Mouse (Mus musculus): ENCODE measurements around the gene Rnf217. TPM values are rescaled to one million over a fixed set of nuclear protein-coding genes. Genes with fewer than 3 reads are reported as not detected.

Rnf217 gene
- polyA plus RNA-seq, 1 experiment from 2014 or later, result 1.4 TPM

GRCm38 (mm10) chr10:31525705-31526104 lies 83.3 kb downstream of the Rnf217 start:
- H3K27ac ChIP-seq, result no peak overlapping the region
- no peak overlapping the region for H3K4me3 ChIP-seq
- no peak for ATAC-seq (ENCODE audit: borderline replicate concordance, extremely low read depth, low FRiP score, low TSS enrichment)
- no peaks in the 10 kb centered on the region for H3K27me3 ChIP-seq
- no peak overlapping the region for H3K9ac ChIP-seq
- WGBS, result 84% methylated on average over 3 of the region's 3 CpGs
- H3K4me2 ChIP-seq, result no peak overlapping the region
- H3K36me3 ChIP-seq, result no peaks in the 10 kb centered on the region
- no peaks in the 10 kb centered on the region for H3K4me1 ChIP-seq
- no peaks in the 10 kb centered on the region for H3K9me3 ChIP-seq

DNA sequence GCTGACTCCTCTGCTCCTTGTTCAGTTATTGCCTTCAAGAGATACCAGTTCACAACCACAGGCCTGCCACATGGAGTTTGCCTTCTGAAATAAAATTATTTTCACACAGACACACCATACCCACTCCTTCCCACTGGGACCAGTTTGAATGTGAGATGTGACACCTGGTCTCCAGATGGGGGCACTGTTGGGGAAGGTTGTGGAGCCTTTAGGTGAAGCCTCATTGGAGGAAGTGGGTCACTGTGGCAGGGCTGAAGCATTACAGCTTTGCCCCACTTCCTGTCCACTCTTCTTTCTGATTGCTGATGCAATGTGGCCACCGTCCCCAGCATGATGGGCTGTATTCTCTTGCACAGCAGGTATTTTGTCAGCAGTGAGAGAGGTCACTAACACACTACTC lies 89.6 kb downstream of the Rnf217 start:
- Histone ChIP-seq H3K27me3 (no peaks in the 10 kb centered on the region), H3K27ac (no peak overlapping the region), H3K9ac (no peak overlapping the region), H3K9me3 (no peaks in the 10 kb centered on the region), H3K36me3 (no peaks in the 10 kb centered on the region), H3K4me1 (no peaks in the 10 kb centered on the region), H3K4me3 (no peak overlapping the region), H3K4me2 (no peak overlapping the region)
- WGBS, result 85% methylated on average over 1 of the region's 1 CpGs
- ATAC-seq (ENCODE audit: borderline replicate concordance, extremely low read depth, low FRiP score, low TSS enrichment), result no peak

DNA sequence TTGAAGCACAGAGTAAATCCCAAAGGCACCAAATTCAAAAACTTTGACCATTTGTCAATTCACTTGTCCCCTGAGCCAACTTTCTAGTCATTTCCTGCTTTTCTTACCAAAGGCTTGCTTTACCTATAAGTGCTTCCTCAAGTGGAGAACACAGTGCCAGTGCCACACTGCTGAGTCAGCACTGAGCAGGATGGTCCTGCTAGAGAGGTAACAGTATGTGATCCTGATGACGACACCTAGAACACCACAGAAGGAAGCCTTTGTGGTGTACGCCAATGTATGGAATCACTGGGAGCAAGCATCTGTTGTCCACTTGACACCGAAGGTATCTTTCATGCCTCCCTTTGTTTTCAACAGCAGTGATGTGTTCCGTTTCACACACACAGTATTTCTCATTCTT lies 90.8 kb downstream of the Rnf217 start:
- no peaks in the 10 kb centered on the region for H3K9me3 ChIP-seq
- no peak overlapping the region for H3K9ac ChIP-seq
- WGBS, result 90% methylated on average over 4 of the region's 4 CpGs
- no peaks in the 10 kb centered on the region for H3K27me3 ChIP-seq
- H3K4me1 ChIP-seq, result no peaks in the 10 kb centered on the region
- no peak for ATAC-seq (ENCODE audit: borderline replicate concordance, extremely low read depth, low FRiP score, low TSS enrichment)
- no peak overlapping the region for H3K27ac ChIP-seq
- H3K4me3 ChIP-seq, result no peak overlapping the region
- no peak overlapping the region for H3K4me2 ChIP-seq
- no peaks in the 10 kb centered on the region for H3K36me3 ChIP-seq

DNA sequence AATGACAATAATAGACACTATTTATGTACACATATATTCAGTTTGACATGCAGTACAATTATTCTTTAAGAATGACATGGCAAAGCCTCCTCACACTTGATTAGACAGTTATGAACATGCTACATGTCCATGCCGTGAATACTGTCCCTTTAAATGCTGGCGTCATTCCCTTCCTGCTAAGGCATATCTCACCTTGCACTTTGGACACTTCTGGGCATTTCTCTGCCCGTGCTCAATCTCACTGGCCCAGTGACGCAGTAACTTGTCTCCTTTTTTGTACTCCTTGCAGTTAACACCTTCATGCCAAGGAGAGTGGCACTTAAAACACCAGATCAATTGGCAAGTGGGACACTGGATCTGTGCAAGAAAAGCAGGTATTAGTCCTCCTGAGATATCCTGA lies 91.8 kb downstream of the Rnf217 start:
- no peak overlapping the region for H3K4me2 ChIP-seq
- no peak for ATAC-seq (ENCODE audit: borderline replicate concordance, extremely low read depth, low FRiP score, low TSS enrichment)
- H3K4me1 ChIP-seq, result no peaks in the 10 kb centered on the region
- 57% methylated on average over 4 of the region's 4 CpGs for WGBS
- no peak overlapping the region for H3K9ac ChIP-seq
- no peak overlapping the region for H3K27ac ChIP-seq
- no peaks in the 10 kb centered on the region for H3K36me3 ChIP-seq
- no peak overlapping the region for H3K4me3 ChIP-seq
- H3K9me3 ChIP-seq, result no peaks in the 10 kb centered on the region
- no peaks in the 10 kb centered on the region for H3K27me3 ChIP-seq

GRCm38 (mm10) chr10:31515897-31516296 lies 93.1 kb downstream of the Rnf217 start:
- H3K4me2 ChIP-seq, result no peak overlapping the region
- H3K9ac ChIP-seq, result no peak overlapping the region
- ATAC-seq (ENCODE audit: borderline replicate concordance, extremely low read depth, low FRiP score, low TSS enrichment), result no peak
- H3K27me3 ChIP-seq, result no peaks in the 10 kb centered on the region
- WGBS, result 94% methylated on average over 1 of the region's 1 CpGs
- H3K4me1 ChIP-seq, result no peaks in the 10 kb centered on the region
- no peak overlapping the region for H3K4me3 ChIP-seq
- H3K9me3 ChIP-seq, result no peaks in the 10 kb centered on the region
- no peak overlapping the region for H3K27ac ChIP-seq
- no peaks in the 10 kb centered on the region for H3K36me3 ChIP-seq

DNA sequence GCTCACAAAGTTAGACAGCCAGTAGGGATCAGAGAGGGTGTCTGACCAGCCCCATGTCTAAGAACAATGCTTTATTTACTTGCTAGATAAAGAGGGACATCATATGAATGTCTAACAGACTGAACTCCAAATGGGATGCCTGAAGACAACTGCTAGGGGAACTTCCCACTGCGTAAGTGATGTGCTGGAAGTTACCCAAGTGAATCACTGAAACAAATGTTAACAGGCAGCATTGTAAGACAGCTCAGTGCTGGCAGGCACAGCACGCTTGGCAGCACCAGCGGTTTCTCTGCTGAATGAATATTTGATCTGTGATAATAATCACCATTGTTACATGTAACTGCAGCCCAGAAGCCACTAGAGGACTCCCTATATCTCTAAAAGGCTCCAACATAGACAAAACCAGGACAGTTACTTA lies 104.8 kb downstream of the Rnf217 start:
- Histone ChIP-seq H3K27ac (no peak overlapping the region), H3K9me3 (no peaks in the 10 kb centered on the region), H3K4me3 (no peak overlapping the region), H3K4me2 (no peak overlapping the region), H3K9ac (no peak overlapping the region), H3K4me1 (no peaks in the 10 kb centered on the region), H3K27me3 (no peaks in the 10 kb centered on the region), H3K36me3 (0 out of 2 replicates have a peak, but pooled peaks cover 9% of the 10 kb centered on the region)
- 66% methylated on average over 3 of the region's 3 CpGs for WGBS
- ATAC-seq (ENCODE audit: borderline replicate concordance, extremely low read depth, low FRiP score, low TSS enrichment), result no peak

- Histone ChIP-seq H3K36me3 (0 out of 2 replicates have a peak, but pooled peaks cover 6% of the 10 kb centered on the region), H3K4me3 (no peak overlapping the region), H3K27ac (no peak overlapping the region), H3K4me2 (no peak overlapping the region), H3K4me1 (no peaks in the 10 kb centered on the region), H3K9ac (no peak overlapping the region), H3K9me3 (no peaks in the 10 kb centered on the region), H3K27me3 (no peaks in the 10 kb centered on the region)
- ATAC-seq (ENCODE audit: borderline replicate concordance, extremely low read depth, low FRiP score, low TSS enrichment), result no peak
- 89% methylated on average over 8 of the region's 8 CpGs for WGBS
Measured at GRCm38 (mm10) chr10:31503542-31504133, 105.3 kb downstream of the Rnf217 start.

GRCm38 (mm10) chr10:31501644-31502043 lies 107.3 kb downstream of the Rnf217 start:
- H3K4me2 ChIP-seq, result no peak overlapping the region
- H3K9ac ChIP-seq, result no peak overlapping the region
- H3K36me3 ChIP-seq, result 0 out of 2 replicates have a peak, but pooled peaks cover 3% of the 10 kb centered on the region
- ATAC-seq (ENCODE audit: borderline replicate concordance, extremely low read depth, low FRiP score, low TSS enrichment), result no peak
- H3K4me3 ChIP-seq, result no peak overlapping the region
- H3K27ac ChIP-seq, result no peak overlapping the region
- 52% methylated on average over 5 of the region's 5 CpGs for whole genome bisulfite sequencing
- H3K27me3 ChIP-seq, result no peaks in the 10 kb centered on the region
- no peaks in the 10 kb centered on the region for H3K4me1 ChIP-seq
- no peaks in the 10 kb centered on the region for H3K9me3 ChIP-seq

- WGBS, result 76% methylated on average over 2 of the region's 2 CpGs
- no peak overlapping the region for H3K4me3 ChIP-seq
Measured at GRCm38 (mm10) chr10:31496931-31497330, 112.1 kb downstream of the Rnf217 start.

DNA sequence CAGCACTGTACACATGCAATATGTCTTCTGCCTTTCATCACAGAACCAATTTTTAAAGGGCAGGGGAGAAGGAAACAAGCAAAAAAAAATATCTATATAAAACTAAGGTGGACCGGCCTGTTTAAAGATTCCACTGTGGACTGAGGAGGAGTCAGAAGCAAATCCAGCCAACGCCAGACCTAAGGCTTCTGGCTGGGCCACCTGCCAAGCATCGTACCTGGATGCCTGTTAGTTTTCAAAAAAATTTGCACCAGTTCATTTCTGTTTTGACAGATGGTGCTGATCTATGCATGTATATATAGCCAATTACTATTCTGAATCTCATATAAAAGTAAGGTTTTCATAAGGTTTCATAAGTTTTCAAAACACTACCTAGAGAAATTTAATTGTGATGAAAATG lies 113.2 kb downstream of the Rnf217 start:
- Histone ChIP-seq H3K4me2 (no peak overlapping the region), H3K27ac (no peak overlapping the region), H3K9me3 (no peaks in the 10 kb centered on the region), H3K4me3 (no peak overlapping the region), H3K9ac (no peak overlapping the region), H3K27me3 (no peaks in the 10 kb centered on the region), H3K36me3 (no peaks in the 10 kb centered on the region), H3K4me1 (no peaks in the 10 kb centered on the region)
- no peak for ATAC-seq (ENCODE audit: borderline replicate concordance, extremely low read depth, low FRiP score, low TSS enrichment)
- 79% methylated on average over 3 of the region's 3 CpGs for WGBS

More at GRCm38 (mm10) chr10:31496931-31497330, 112.1 kb downstream of the Rnf217 start:
- Histone ChIP-seq H3K4me2 (no peak overlapping the region), H3K9me3 (no peaks in the 10 kb centered on the region), H3K27ac (no peak overlapping the region), H3K4me1 (no peaks in the 10 kb centered on the region), H3K27me3 (no peaks in the 10 kb centered on the region), H3K9ac (no peak overlapping the region), H3K36me3 (no peaks in the 10 kb centered on the region)
- ATAC-seq (ENCODE audit: borderline replicate concordance, extremely low read depth, low FRiP score, low TSS enrichment), result no peak

DNA sequence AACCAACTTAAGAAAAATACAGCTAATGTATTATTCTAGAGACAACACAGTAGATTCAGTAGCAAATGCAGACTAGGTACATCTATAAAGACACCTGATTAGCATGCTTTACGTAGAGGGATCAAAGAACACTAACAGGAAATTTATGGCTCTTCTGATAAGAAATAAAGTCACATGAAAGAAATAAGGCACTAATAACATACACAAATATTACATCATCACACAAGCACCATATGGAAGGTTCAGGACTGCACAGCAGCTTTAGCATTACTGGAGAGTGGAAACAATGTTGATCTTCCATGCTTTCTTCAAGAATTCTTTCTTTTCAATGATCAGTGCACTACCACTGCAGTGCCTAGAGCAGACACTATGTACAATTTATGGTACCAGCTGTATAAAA lies 114.7 kb downstream of the Rnf217 start:
- no peaks in the 10 kb centered on the region for H3K27me3 ChIP-seq
- H3K4me2 ChIP-seq, result no peak overlapping the region
- no peak overlapping the region for H3K27ac ChIP-seq
- no peak overlapping the region for H3K9ac ChIP-seq
- no peak for ATAC-seq (ENCODE audit: borderline replicate concordance, extremely low read depth, low FRiP score, low TSS enrichment)
- H3K4me3 ChIP-seq, result no peak overlapping the region
- H3K4me1 ChIP-seq, result no peaks in the 10 kb centered on the region
- peaks cover 7% of the 10 kb centered on the region; the same call in 1 of the 2 replicates for H3K36me3 ChIP-seq
- WGBS, result 72% methylated on average over 1 of the region's 1 CpGs
- H3K9me3 ChIP-seq, result peaks cover 4% of the 10 kb centered on the region; the same call in 1 of the 2 replicates

DNA sequence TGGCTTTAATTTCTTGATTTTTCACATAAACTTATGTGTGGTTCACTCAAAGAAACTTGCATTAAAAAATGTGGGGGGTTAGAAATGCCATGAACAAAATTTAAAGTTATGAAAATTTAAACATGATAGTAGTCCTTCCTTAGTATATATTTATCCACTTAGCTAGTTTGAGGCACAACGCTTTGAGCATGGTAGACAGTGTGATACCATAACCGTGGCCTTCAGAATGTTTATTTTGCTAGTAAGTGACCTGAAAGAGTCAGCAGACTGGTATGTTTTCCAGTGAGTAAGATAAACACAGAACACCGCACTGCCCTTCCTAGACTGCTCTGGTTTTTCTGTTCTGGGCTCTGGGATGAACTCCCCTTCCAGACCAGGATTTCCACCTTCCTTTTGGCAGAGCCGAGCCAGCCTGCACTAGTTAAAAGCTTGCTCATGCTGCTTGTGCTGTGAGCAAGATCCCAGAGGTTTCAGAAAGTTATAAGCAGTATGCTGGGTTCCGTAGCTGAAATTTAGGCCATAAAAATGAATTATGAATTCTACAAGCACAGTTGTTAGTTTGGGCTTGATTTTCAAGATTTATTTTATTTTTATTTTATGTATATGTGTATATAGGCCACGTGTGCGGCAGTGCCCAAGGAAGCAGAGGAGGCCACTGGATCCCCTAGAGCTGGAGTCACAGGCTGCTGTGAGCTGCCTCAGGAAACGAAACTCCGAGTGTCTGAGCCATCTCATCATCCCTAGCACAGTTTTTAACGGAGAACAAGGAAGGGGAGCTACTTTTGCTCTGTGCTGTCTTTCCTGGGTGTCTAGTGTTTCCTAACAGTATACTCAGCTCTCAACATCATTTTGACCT lies 141.7 kb downstream of the Rnf217 start:
- ATAC-seq (ENCODE audit: borderline replicate concordance, extremely low read depth, low FRiP score, low TSS enrichment), result no peak
- 40% methylated on average over 10 of the region's 10 CpGs for WGBS
- no peaks in the 10 kb centered on the region for H3K36me3 ChIP-seq
- no peak overlapping the region for H3K4me2 ChIP-seq
- no peak overlapping the region for H3K9ac ChIP-seq
- 0 out of 2 replicates have a peak, but pooled peaks cover 2% of the 10 kb centered on the region for H3K4me1 ChIP-seq
- no peak overlapping the region for H3K27ac ChIP-seq
- H3K4me3 ChIP-seq, result no peak overlapping the region
- H3K27me3 ChIP-seq, result no peaks in the 10 kb centered on the region
- no peaks in the 10 kb centered on the region for H3K9me3 ChIP-seq

All from lung, embryonic 15.5 days (tissue).